Mouse (Mus musculus): ENCODE results near the gene Lsm4. TPM values are rescaled to one million over a fixed set of nuclear protein-coding genes. Genes with fewer than 3 reads are reported as not detected.

Gene Lsm4
- polyA plus RNA-seq, 1 experiment from 2014 or later, result 303 TPM

- no peak for ATAC-seq (ENCODE audit: insufficient number of reproducible peaks, insufficient read depth, low FRiP score, low TSS enrichment)
- peaks cover 4% of the 10 kb centered on the region; the same call in 1 of the 2 replicates for H3K27me3 ChIP-seq
- H3K4me3 ChIP-seq, result no peak overlapping the region
- no peaks in the 10 kb centered on the region for H3K36me3 ChIP-seq
- no peaks in the 10 kb centered on the region for H3K4me1 ChIP-seq
- no peak overlapping the region for H3K27ac ChIP-seq
- no peak overlapping the region for H3K9ac ChIP-seq
- 86% methylated on average over 8 of the region's 8 CpGs for WGBS
- no peak overlapping the region for H3K4me2 ChIP-seq (replicated peaks)
- H3K9me3 ChIP-seq, result no peaks in the 10 kb centered on the region
Measured at GRCm38 (mm10) chr8:70721601-70722000, 48.6 kb downstream of the Lsm4 start.

- H3K9ac ChIP-seq, result no peak within 1 kb of the TSS
- 57% methylated on average over 7 of the region's 7 CpGs for WGBS
- H3K4me2 ChIP-seq (replicated peaks), result no peak within 1 kb of the TSS
- no peaks in the 10 kb centered on the region for H3K4me1 ChIP-seq
- no peaks in the 10 kb centered on the region for H3K36me3 ChIP-seq
- no peak within 1 kb of the TSS for H3K4me3 ChIP-seq
- ATAC-seq (ENCODE audit: insufficient number of reproducible peaks, insufficient read depth, low FRiP score, low TSS enrichment), result no peak
- H3K27me3 ChIP-seq, result peaks cover 18% of the 10 kb centered on the region
- no peaks in the 10 kb centered on the region for H3K9me3 ChIP-seq
- no peak within 1 kb of the TSS for H3K27ac ChIP-seq
Measured at GRCm38 (mm10) chr8:70723486-70724210, 50.6 kb downstream of the Lsm4 start, which contains the start of gene Pde4c. Gene Pde4c, plus strand, starts transcription at chr8:70723720.

- Histone ChIP-seq H3K9me3 (no peaks in the 10 kb centered on the region), H3K4me2 (replicated peaks) (no peak overlapping the region), H3K9ac (no peak overlapping the region), H3K27me3 (peaks cover 23% of the 10 kb centered on the region), H3K4me3 (no peak overlapping the region), H3K4me1 (no peaks in the 10 kb centered on the region), H3K36me3 (no peaks in the 10 kb centered on the region), H3K27ac (no peak overlapping the region)
- no peak for ATAC-seq (ENCODE audit: insufficient number of reproducible peaks, insufficient read depth, low FRiP score, low TSS enrichment)
- 76% methylated on average over 12 of the region's 12 CpGs for WGBS
Measured at GRCm38 (mm10) chr8:70724216-70724615, 51.2 kb downstream of the Lsm4 start.

GRCm38 (mm10) chr8:70725792-70726447 is 52.9 kb downstream of the Lsm4 start:
- Histone ChIP-seq H3K27ac (no peak overlapping the region), H3K4me2 (replicated peaks) (no peak overlapping the region), H3K27me3 (peaks cover 39% of the 10 kb centered on the region), H3K9ac (no peak overlapping the region), H3K36me3 (no peaks in the 10 kb centered on the region), H3K4me3 (no peak overlapping the region), H3K9me3 (no peaks in the 10 kb centered on the region), H3K4me1 (0 out of 2 replicates have a peak, but pooled peaks cover 6% of the 10 kb centered on the region)
- ATAC-seq (ENCODE audit: insufficient number of reproducible peaks, insufficient read depth, low FRiP score, low TSS enrichment), result no peak
- 25% methylated on average over 14 of the region's 14 CpGs for WGBS

- WGBS, result 43% methylated on average over 11 of the region's 11 CpGs
- no peaks in the 10 kb centered on the region for H3K9me3 ChIP-seq
- peaks cover 47% of the 10 kb centered on the region for H3K27me3 ChIP-seq
- no peak for ATAC-seq (ENCODE audit: insufficient number of reproducible peaks, insufficient read depth, low FRiP score, low TSS enrichment)
- H3K9ac ChIP-seq, result no peak overlapping the region
- H3K36me3 ChIP-seq, result no peaks in the 10 kb centered on the region
- 0 out of 2 replicates have a peak, but pooled peaks cover 6% of the 10 kb centered on the region for H3K4me1 ChIP-seq
- no peak overlapping the region for H3K4me3 ChIP-seq
- no peak overlapping the region for H3K27ac ChIP-seq
- no peak overlapping the region for H3K4me2 ChIP-seq (replicated peaks)
Measured at GRCm38 (mm10) chr8:70726721-70727120, 53.7 kb downstream of the Lsm4 start.

Other genes with a start within 250 kb of the Lsm4 start
- 22.1 and 24.1 TPM in 2 replicates for gene Crtc1, start 233.7 kb upstream of the Lsm4 start, polyA plus RNA-seq (2016; fragmentation: Nextera tagmentation; extraction: Ambion mirVana)
- gene Klhl26, start 196.3 kb upstream of the Lsm4 start, polyA plus RNA-seq (2016; fragmentation: Nextera tagmentation; extraction: Ambion mirVana), result 27.7 and 29.6 TPM in 2 replicates
- gene Tmem59l, start 185.9 kb upstream of the Lsm4 start, polyA plus RNA-seq (2016; fragmentation: Nextera tagmentation; extraction: Ambion mirVana), result 27.1 and 29.6 TPM in 2 replicates
- 70.1 and 74.4 TPM in 2 replicates for gene Crlf1, start 180.1 kb upstream of the Lsm4 start, polyA plus RNA-seq (2016; fragmentation: Nextera tagmentation; extraction: Ambion mirVana)
- 145 and 146 TPM in 2 replicates for gene Rex1bd, start 166.5 kb upstream of the Lsm4 start, polyA plus RNA-seq (2016; fragmentation: Nextera tagmentation; extraction: Ambion mirVana)
- 863 and 916 TPM in 2 replicates for gene Uba52, start 162.4 kb upstream of the Lsm4 start, polyA plus RNA-seq (2016; fragmentation: Nextera tagmentation; extraction: Ambion mirVana)
- gene Fkbp8, start 145.5 kb upstream of the Lsm4 start, polyA plus RNA-seq (2016; fragmentation: Nextera tagmentation; extraction: Ambion mirVana), result 306 and 327 TPM in 2 replicates
- gene Kxd1, start 145.3 kb upstream of the Lsm4 start, polyA plus RNA-seq (2016; fragmentation: Nextera tagmentation; extraction: Ambion mirVana), result 53.0 and 54.7 TPM in 2 replicates
- 19.1 TPM in 2 replicates for gene Ell, start 133.8 kb upstream of the Lsm4 start, polyA plus RNA-seq (2016; fragmentation: Nextera tagmentation; extraction: Ambion mirVana)
- 185 and 195 TPM in 2 replicates for gene Isyna1, start 78.9 kb upstream of the Lsm4 start, polyA plus RNA-seq (2016; fragmentation: Nextera tagmentation; extraction: Ambion mirVana)
- 134 and 142 TPM in 2 replicates for gene Ssbp4, start 64.4 kb upstream of the Lsm4 start, polyA plus RNA-seq (2016; fragmentation: Nextera tagmentation; extraction: Ambion mirVana)
- gene Lrrc25, start 57.1 kb upstream of the Lsm4 start, polyA plus RNA-seq (2016; fragmentation: Nextera tagmentation; extraction: Ambion mirVana), result 1.1 and 1.2 TPM in 2 replicates
- gene Gdf15, start 40.8 kb upstream of the Lsm4 start, polyA plus RNA-seq (2016; fragmentation: Nextera tagmentation; extraction: Ambion mirVana), result not detected in 2 replicates
- gene Pgpep1, start 12.9 kb upstream of the Lsm4 start, polyA plus RNA-seq (2016; fragmentation: Nextera tagmentation; extraction: Ambion mirVana), result 59.5 and 70.4 TPM in 2 replicates
- 142 and 150 TPM in 2 replicates for gene Jund, start 25.7 kb downstream of the Lsm4 start, polyA plus RNA-seq (2016; fragmentation: Nextera tagmentation; extraction: Ambion mirVana)
- not detected in 2 replicates for gene Iqcn, start 30.2 kb downstream of the Lsm4 start, polyA plus RNA-seq (2016; fragmentation: Nextera tagmentation; extraction: Ambion mirVana)
- gene Gm3336, start 45.3 kb downstream of the Lsm4 start, polyA plus RNA-seq (2016; fragmentation: Nextera tagmentation; extraction: Ambion mirVana), result not detected in 2 replicates
- gene Pde4c, start 50.5 kb downstream of the Lsm4 start, polyA plus RNA-seq (2016; fragmentation: Nextera tagmentation; extraction: Ambion mirVana), result 0.17 and 0.29 TPM in 2 replicates
- gene Rab3a, start 81.4 kb downstream of the Lsm4 start, polyA plus RNA-seq (2016; fragmentation: Nextera tagmentation; extraction: Ambion mirVana), result 27.0 and 27.6 TPM in 2 replicates
- gene Mpv17l2, start 87.7 kb downstream of the Lsm4 start, polyA plus RNA-seq (2016; fragmentation: Nextera tagmentation; extraction: Ambion mirVana), result 32.7 and 35.7 TPM in 2 replicates
- gene Pik3r2, start 103.5 kb downstream of the Lsm4 start, polyA plus RNA-seq (2016; fragmentation: Nextera tagmentation; extraction: Ambion mirVana), result 76.8 and 78.0 TPM in 2 replicates
- 13.7 and 13.9 TPM in 2 replicates for gene Mast3, start 131.8 kb downstream of the Lsm4 start, polyA plus RNA-seq (2016; fragmentation: Nextera tagmentation; extraction: Ambion mirVana)
- 0.13 TPM in 1 of 2 replicates, not detected in the other for gene Il12rb1, start 135.2 kb downstream of the Lsm4 start, polyA plus RNA-seq (2016; fragmentation: Nextera tagmentation; extraction: Ambion mirVana)
- gene Arrdc2, start 166.5 kb downstream of the Lsm4 start, polyA plus RNA-seq (2016; fragmentation: Nextera tagmentation; extraction: Ambion mirVana), result 6.9 and 7.5 TPM in 2 replicates
- gene Kcnn1, start 190.0 kb downstream of the Lsm4 start, polyA plus RNA-seq (2016; fragmentation: Nextera tagmentation; extraction: Ambion mirVana), result 6.7 and 7.0 TPM in 2 replicates
- 123 and 126 TPM in 2 replicates for gene Ccdc124, start 200.7 kb downstream of the Lsm4 start, polyA plus RNA-seq (2016; fragmentation: Nextera tagmentation; extraction: Ambion mirVana)
- 0.19 and 0.20 TPM in 2 replicates for gene Slc5a5, start 219.5 kb downstream of the Lsm4 start, polyA plus RNA-seq (2016; fragmentation: Nextera tagmentation; extraction: Ambion mirVana)
- 3,568 and 3,610 TPM in 2 replicates for gene Rpl18a, start 224.2 kb downstream of the Lsm4 start, polyA plus RNA-seq (2016; fragmentation: Nextera tagmentation; extraction: Ambion mirVana)
- gene Map1s, start 232.7 kb downstream of the Lsm4 start, polyA plus RNA-seq (2016; fragmentation: Nextera tagmentation; extraction: Ambion mirVana), result 63.1 and 64.6 TPM in 2 replicates